Mouse (Mus musculus): ENCODE measurements around the gene Tagln2. TPM values are rescaled to one million over a fixed set of nuclear protein-coding genes. Genes with fewer than 3 reads are reported as not detected.

Gene Tagln2
- 66.2 and 153 TPM in 2 replicates for polyA plus RNA-seq (2011; ENCODE audit: insufficient read depth, insufficient read length, low replicate concordance, missing spikeins)

DNA sequence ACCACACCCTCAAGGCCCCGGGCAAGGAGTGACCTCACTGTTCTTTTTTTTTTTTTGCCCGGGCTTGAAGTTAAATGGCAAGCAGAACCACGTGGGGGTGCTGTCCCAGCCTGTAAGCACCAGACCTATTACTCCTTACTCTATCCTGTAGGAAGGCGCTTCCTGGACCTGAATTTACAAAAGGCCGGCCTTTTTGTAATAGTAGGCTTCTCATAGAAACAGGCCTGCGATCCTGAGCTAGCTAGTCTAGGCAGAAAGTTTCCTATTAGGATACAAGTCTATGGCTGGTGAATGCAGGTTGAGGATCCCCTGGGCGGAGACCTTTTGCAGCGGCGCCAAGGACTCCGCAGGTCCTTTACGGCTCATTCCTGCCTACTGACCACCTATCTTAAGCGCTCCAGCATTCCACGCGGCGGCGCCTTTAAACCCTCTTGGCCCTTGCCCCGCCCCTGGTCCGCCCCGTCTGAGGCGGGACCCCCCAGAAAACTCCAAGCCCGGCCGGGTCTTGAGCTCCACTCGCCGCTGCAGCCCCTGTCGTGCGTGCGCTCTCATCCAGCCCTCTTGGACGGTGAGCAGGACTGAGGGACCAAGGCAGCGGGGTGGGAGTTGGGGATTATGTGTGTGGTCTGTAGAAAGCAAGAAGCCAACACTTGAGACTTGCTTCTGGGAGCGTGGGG, at the start of gene Tagln2:
Gene Tagln2, plus strand, starts transcription at position 283 of the 677 bp plus-strand sequence.
- WGBS = 2% methylated on average over 30 of the region's 30 CpGs
- TF ChIP-seq CTCF (IDR thresholded peaks at IDR 0.05; ENCODE audit: control insufficient read depth, insufficient read depth, low read length) = no peak; the same call in 1 of the 2 replicates
- peak; percentile 91 for TF ChIP-seq POLR2A (IDR thresholded peaks at IDR 0.05; ENCODE audit: borderline replicate concordance, control insufficient read depth, low read depth, low read length)
- H3K4me1 ChIP-seq (ENCODE audit: control insufficient read depth, insufficient read depth, low read length) = peaks cover 4% of the 10 kb centered on the region; the same call in 1 of the 2 replicates
- H3K4me3 ChIP-seq (replicated peaks; ENCODE audit: control insufficient read depth, low read depth, low read length) = peak within 1 kb of the TSS; percentile 98
- H3K27ac ChIP-seq (ENCODE audit: control insufficient read depth, insufficient read depth, low read depth, low read length, poor library complexity) = peak within 1 kb of the TSS; percentile 91

DNA sequence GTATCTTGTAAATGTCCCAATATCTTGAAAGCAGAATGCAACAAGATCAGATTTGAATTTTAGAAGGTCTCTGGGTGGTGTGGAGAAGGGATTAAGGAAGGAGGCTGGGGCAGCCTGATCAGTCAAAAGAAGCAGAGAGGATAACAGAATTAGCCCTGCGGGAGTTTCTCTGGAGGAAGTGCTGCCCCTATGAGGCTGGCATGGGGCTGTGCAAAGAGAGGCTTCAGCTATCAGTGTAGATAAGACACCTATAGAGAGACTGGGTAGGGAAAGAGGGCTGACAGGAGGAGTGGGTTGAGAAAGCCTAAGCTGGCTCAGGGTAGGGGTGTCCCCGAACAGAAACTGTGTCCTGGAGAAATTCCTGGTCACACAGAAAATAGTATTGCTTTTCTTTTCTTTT, 49.6 kb upstream of the Tagln2 start:
- WGBS = 53% methylated on average over 2 of the region's 2 CpGs

DNA sequence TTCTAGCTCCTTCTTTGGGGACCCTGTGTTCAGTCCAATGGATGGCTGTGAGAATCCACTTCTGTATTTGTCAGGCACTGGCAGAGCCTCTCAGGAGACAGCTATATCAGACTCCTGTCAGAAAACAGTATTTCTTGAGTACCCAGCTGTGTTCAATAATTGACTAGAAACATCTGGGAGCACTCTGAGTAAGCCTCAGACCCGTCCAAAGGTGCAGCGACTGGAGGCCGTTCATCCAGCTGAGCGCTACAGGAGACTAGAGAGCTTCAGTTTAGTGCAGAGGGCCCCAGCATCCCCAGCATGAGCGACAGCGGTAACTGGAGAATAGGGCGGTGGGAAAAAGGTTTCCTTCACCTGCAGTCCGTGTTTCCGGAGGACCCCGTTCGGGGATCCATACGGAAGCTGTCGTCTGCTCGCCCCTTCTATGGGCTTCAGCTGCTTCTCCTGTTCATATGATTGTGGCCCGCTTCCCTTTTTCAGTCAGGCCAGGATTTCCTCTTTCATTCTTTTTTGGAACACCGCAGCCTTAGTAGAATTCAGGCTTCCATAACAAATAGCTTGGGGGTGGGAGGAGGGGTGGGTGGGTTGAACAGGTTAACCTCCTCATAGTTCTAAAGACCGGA, 48.9 kb upstream of the Tagln2 start:
- H3K4me1 ChIP-seq (ENCODE audit: control insufficient read depth, insufficient read depth, low read length) = no peaks in the 10 kb centered on the region; the same call in 1 of the 2 replicates
- H3K4me3 ChIP-seq (replicated peaks; ENCODE audit: control insufficient read depth, low read depth, low read length) = no peak overlapping the region
- TF ChIP-seq CTCF (IDR thresholded peaks at IDR 0.05; ENCODE audit: control insufficient read depth, insufficient read depth, low read length) (no peak), POLR2A (IDR thresholded peaks at IDR 0.05; ENCODE audit: borderline replicate concordance, control insufficient read depth, low read depth, low read length) (no peak)
- no peak overlapping the region for H3K27ac ChIP-seq (ENCODE audit: control insufficient read depth, insufficient read depth, low read depth, low read length, poor library complexity)
- WGBS = 7% methylated on average over 17 of the region's 17 CpGs

More for the DNA sequence above, 49.6 kb upstream of the Tagln2 start:
- Histone ChIP-seq H3K27ac (ENCODE audit: control insufficient read depth, insufficient read depth, low read depth, low read length, poor library complexity) (no peak overlapping the region), H3K4me1 (ENCODE audit: control insufficient read depth, insufficient read depth, low read length) (no peaks in the 10 kb centered on the region; the same call in 1 of the 2 replicates), H3K4me3 (replicated peaks; ENCODE audit: control insufficient read depth, low read depth, low read length) (no peak overlapping the region)
- no peak for TF ChIP-seq POLR2A (IDR thresholded peaks at IDR 0.05; ENCODE audit: borderline replicate concordance, control insufficient read depth, low read depth, low read length)
- no peak for TF ChIP-seq CTCF (IDR thresholded peaks at IDR 0.05; ENCODE audit: control insufficient read depth, insufficient read depth, low read length)

DNA sequence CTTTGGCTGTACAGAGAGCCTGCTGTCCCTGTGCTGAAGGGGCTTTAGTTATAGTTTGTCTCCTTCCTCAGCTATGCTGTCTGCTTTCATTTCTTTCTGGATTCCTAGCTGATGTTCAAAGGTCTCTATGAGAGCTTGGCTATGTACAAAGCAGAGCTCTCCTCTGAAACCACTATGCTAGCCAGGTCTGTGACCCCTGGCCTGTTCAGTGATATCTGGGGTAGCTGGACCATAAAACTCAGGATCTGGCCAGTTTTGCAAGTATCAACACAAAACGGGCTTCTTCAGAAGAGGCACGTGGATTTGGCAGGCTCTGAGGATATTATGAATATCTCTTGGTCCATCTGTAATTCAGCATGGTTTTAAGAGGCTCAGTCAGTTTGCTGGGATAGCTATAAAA, 46.9 kb upstream of the Tagln2 start:
- TF ChIP-seq CTCF (IDR thresholded peaks at IDR 0.05; ENCODE audit: control insufficient read depth, insufficient read depth, low read length) (no peak), POLR2A (IDR thresholded peaks at IDR 0.05; ENCODE audit: borderline replicate concordance, control insufficient read depth, low read depth, low read length) (no peak)
- Histone ChIP-seq H3K4me3 (replicated peaks; ENCODE audit: control insufficient read depth, low read depth, low read length) (no peak overlapping the region), H3K4me1 (ENCODE audit: control insufficient read depth, insufficient read depth, low read length) (no peaks in the 10 kb centered on the region; the same call in 1 of the 2 replicates), H3K27ac (ENCODE audit: control insufficient read depth, insufficient read depth, low read depth, low read length, poor library complexity) (no peak overlapping the region)
- 66% methylated on average over 2 of the region's 2 CpGs for WGBS

- TF ChIP-seq CTCF (IDR thresholded peaks at IDR 0.05; ENCODE audit: control insufficient read depth, insufficient read depth, low read length) = no peak
- TF ChIP-seq POLR2A (IDR thresholded peaks at IDR 0.05; ENCODE audit: borderline replicate concordance, control insufficient read depth, low read depth, low read length) = no peak
- H3K4me1 ChIP-seq (ENCODE audit: control insufficient read depth, insufficient read depth, low read length) = no peaks in the 10 kb centered on the region; the same call in 1 of the 2 replicates
- H3K27ac ChIP-seq (ENCODE audit: control insufficient read depth, insufficient read depth, low read depth, low read length, poor library complexity) = no peak overlapping the region
- WGBS = 83% methylated on average over 2 of the region's 2 CpGs
- H3K4me3 ChIP-seq (replicated peaks; ENCODE audit: control insufficient read depth, low read depth, low read length) = no peak overlapping the region
Measured at GRCm38 (mm10) chr1:172453810-172454209, 46.0 kb upstream of the Tagln2 start.

DNA sequence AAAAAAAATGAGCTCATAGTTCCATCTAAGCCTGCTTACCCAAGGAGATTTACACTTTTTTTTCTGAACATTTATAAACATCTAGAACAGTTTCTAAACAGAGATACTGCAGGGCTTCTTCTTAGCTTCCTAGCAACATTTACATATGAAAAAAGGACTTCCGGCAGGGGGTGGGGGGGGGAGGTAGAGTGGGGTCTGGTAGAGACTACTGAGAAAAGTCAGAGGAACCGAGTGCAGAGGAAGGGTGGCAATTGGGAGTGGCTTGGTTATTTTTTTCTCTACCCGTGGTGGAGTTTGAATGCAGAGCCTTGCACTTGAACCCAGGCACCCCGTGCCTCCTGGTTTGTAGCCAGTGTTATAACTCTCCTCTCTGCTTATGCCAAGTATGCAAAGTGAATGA, 44.4 kb upstream of the Tagln2 start:
- TF ChIP-seq CTCF (IDR thresholded peaks at IDR 0.05; ENCODE audit: control insufficient read depth, insufficient read depth, low read length) (no peak), POLR2A (IDR thresholded peaks at IDR 0.05; ENCODE audit: borderline replicate concordance, control insufficient read depth, low read depth, low read length) (no peak)
- Histone ChIP-seq H3K4me1 (ENCODE audit: control insufficient read depth, insufficient read depth, low read length) (no peaks in the 10 kb centered on the region; the same call in 1 of the 2 replicates), H3K27ac (ENCODE audit: control insufficient read depth, insufficient read depth, low read depth, low read length, poor library complexity) (peak overlapping the region; percentile 45; the same call in 1 of the 2 replicates), H3K4me3 (replicated peaks; ENCODE audit: control insufficient read depth, low read depth, low read length) (no peak overlapping the region)
- 3% methylated on average over 4 of the region's 4 CpGs for WGBS

GRCm38 (mm10) chr1:172456001-172456677, 43.7 kb upstream of the Tagln2 start:
- no peak for TF ChIP-seq CTCF (IDR thresholded peaks at IDR 0.05; ENCODE audit: control insufficient read depth, insufficient read depth, low read length)
- TF ChIP-seq POLR2A (IDR thresholded peaks at IDR 0.05; ENCODE audit: borderline replicate concordance, control insufficient read depth, low read depth, low read length) = no peak
- H3K27ac ChIP-seq (ENCODE audit: control insufficient read depth, insufficient read depth, low read depth, low read length, poor library complexity) = peak overlapping the region; percentile 45; the same call in 1 of the 2 replicates
- 17% methylated on average over 7 of the region's 7 CpGs for WGBS
- no peaks in the 10 kb centered on the region; the same call in 1 of the 2 replicates for H3K4me1 ChIP-seq (ENCODE audit: control insufficient read depth, insufficient read depth, low read length)
- H3K4me3 ChIP-seq (replicated peaks; ENCODE audit: control insufficient read depth, low read depth, low read length) = no peak overlapping the region

GRCm38 (mm10) chr1:172457196-172457595, 42.7 kb upstream of the Tagln2 start:
- H3K4me3 ChIP-seq (replicated peaks; ENCODE audit: control insufficient read depth, low read depth, low read length) = no peak overlapping the region
- H3K27ac ChIP-seq (ENCODE audit: control insufficient read depth, insufficient read depth, low read depth, low read length, poor library complexity) = no peak overlapping the region
- WGBS = 87% methylated on average over 3 of the region's 3 CpGs
- no peaks in the 10 kb centered on the region; the same call in 1 of the 2 replicates for H3K4me1 ChIP-seq (ENCODE audit: control insufficient read depth, insufficient read depth, low read length)
- no peak for TF ChIP-seq CTCF (IDR thresholded peaks at IDR 0.05; ENCODE audit: control insufficient read depth, insufficient read depth, low read length)

Measured in bone marrow, adult 2 months (tissue).